8 mouse cellular contexts compared by ENCODE assay signal in genomic region chr10:80397524-80398173, GRCm38 (mm10). TPM values are rescaled to one million over a fixed set of nuclear protein-coding genes. Genes with fewer than 3 reads are reported as not detected.
DNase-seq lines count a peak whose midpoint lies in the region; ATAC-seq and TF ChIP-seq lines count a peak whose summit lies in the region.

No protein-coding gene starts in this region.

- no peak for ATAC-seq in erythroblast, adult 5-6 weeks (replicated peaks; ENCODE audit: low FRiP score, poor library complexity, severe bottlenecking)
- ATAC-seq in forebrain, embryonic 13.5 days: no peak
- no peak for ATAC-seq in liver, embryonic 13.5 days (ENCODE audit: low read depth)

- H3K4me2 ChIP-seq in forebrain, embryonic 13.5 days: peak overlapping the region; percentile 92
- H3K4me2 ChIP-seq in liver, embryonic 13.5 days: peak overlapping the region; percentile 98

- peak overlapping the region; percentile 80 for H3K4me3 ChIP-seq in erythroblast, embryonic 14.5 days (replicated peaks)
- peak overlapping the region; percentile 69 for H3K4me3 ChIP-seq in forebrain, embryonic 13.5 days
- peak overlapping the region; percentile 88 for H3K4me3 ChIP-seq in liver, embryonic 13.5 days (replicated peaks)
- H3K4me3 ChIP-seq in kidney, adult 2 months (ENCODE audit: insufficient read depth, low read depth, low read length): no peak overlapping the region

- peaks cover 57% of the 10 kb centered on the region for H3K4me1 ChIP-seq in erythroblast, embryonic 14.5 days (ENCODE audit: control insufficient read depth)
- H3K4me1 ChIP-seq in forebrain, embryonic 13.5 days: peaks cover 32% of the 10 kb centered on the region
- H3K4me1 ChIP-seq in liver, embryonic 13.5 days (replicated peaks): peaks cover 47% of the 10 kb centered on the region
- H3K4me1 ChIP-seq in kidney, adult 2 months (ENCODE audit: control insufficient read depth, insufficient read depth, low read length): peaks cover 20% of the 10 kb centered on the region

- peak overlapping the region; percentile 94 for H3K9ac ChIP-seq in forebrain, embryonic 13.5 days
- H3K9ac ChIP-seq in liver, embryonic 13.5 days: peak overlapping the region; percentile 98

- WGBS in forebrain, embryonic 13.5 days: 41% methylated on average over 8 of the region's 8 CpGs
- 45% methylated on average over 8 of the region's 8 CpGs for WGBS in liver, embryonic 13.5 days (ENCODE audit: insufficient replicate concordance)
- WGBS in kidney, adult 2 months: 28% methylated on average over 8 of the region's 8 CpGs

- peaks cover 73% of the 10 kb centered on the region for H3K36me3 ChIP-seq in erythroblast, embryonic 14.5 days (ENCODE audit: control insufficient read depth)
- H3K36me3 ChIP-seq in forebrain, embryonic 13.5 days (ENCODE audit: poor library complexity, severe bottlenecking): peaks cover 59% of the 10 kb centered on the region
- peaks cover 65% of the 10 kb centered on the region for H3K36me3 ChIP-seq in liver, embryonic 13.5 days
- H3K36me3 ChIP-seq in kidney, adult 2 months (ENCODE audit: control insufficient read depth, insufficient read depth, low read length): no peaks in the 10 kb centered on the region; the same call in none of the 2 replicates

- peak; percentile 83 for DNase-seq in A20 (ENCODE audit: low read depth, low spot score)
- no peak for DNase-seq in liver, embryonic 13.5 days
- no peak for DNase-seq in ovary, postnatal 10 days (ENCODE audit: low spot score)
- no peak for DNase-seq in urinary bladder, postnatal 14 days (ENCODE audit: low spot score)
- DNase-seq in kidney, adult 2 months: no peak

- TF ChIP-seq POLR2A in kidney, adult 2 months (IDR thresholded peaks at IDR 0.05; ENCODE audit: low read depth, low read length): no peak

- TF ChIP-seq CTCF in kidney, adult 2 months (conservative IDR thresholded peaks at IDR 0.05; ENCODE audit: insufficient read depth, insufficient read length, low read depth, low read length): no peak

- no peaks in the 10 kb centered on the region for H3K27me3 ChIP-seq in erythroblast, embryonic 14.5 days (ENCODE audit: control insufficient read depth)
- no peaks in the 10 kb centered on the region for H3K27me3 ChIP-seq in forebrain, embryonic 13.5 days
- no peaks in the 10 kb centered on the region for H3K27me3 ChIP-seq in liver, embryonic 13.5 days
- H3K27me3 ChIP-seq in kidney, adult 2 months (replicated peaks; ENCODE audit: control insufficient read depth, insufficient read depth, low read length): no peaks in the 10 kb centered on the region

- H3K27ac ChIP-seq in forebrain, embryonic 13.5 days: peak overlapping the region; percentile 99
- H3K27ac ChIP-seq in liver, embryonic 13.5 days: peak overlapping the region; percentile 99
- H3K27ac ChIP-seq in kidney, adult 2 months (ENCODE audit: insufficient read depth, low read depth, low read length): no peak overlapping the region

- no peaks in the 10 kb centered on the region for H3K9me3 ChIP-seq in erythroblast, embryonic 14.5 days (ENCODE audit: control insufficient read depth, low read length)
- H3K9me3 ChIP-seq in forebrain, embryonic 13.5 days (replicated peaks): no peaks in the 10 kb centered on the region
- no peaks in the 10 kb centered on the region for H3K9me3 ChIP-seq in liver, embryonic 13.5 days (replicated peaks)

RNA-seq across cellular contexts. Expression of gene Mbd3, which starts 1.7 kb away (rescaled TPM):
- 24.1 and 26.2 TPM in 2 replicates for polyA plus RNA-seq in erythroblast, embryonic 14.5 days (2012)
- 11.9 and 38.4 TPM in 2 replicates for total RNA-seq in erythroblast, adult 5-6 weeks (2015; ENCODE audit: low replicate concordance)
- 10.5 and 21.3 TPM in 2 replicates for total RNA-seq in erythroblast, adult 5-6 weeks (2017; ENCODE audit: low replicate concordance)
- polyA plus RNA-seq in forebrain, embryonic 13.5 days (2015; fragmentation: Nextera tagmentation; extraction: Ambion mirVana): 304 and 319 TPM in 2 replicates
- polyA plus RNA-seq in liver, embryonic 13.5 days (2015; fragmentation: Nextera tagmentation; extraction: Ambion mirVana): 81.2 and 87.4 TPM in 2 replicates
- 143 and 151 TPM in 2 replicates for polyA plus RNA-seq in kidney, adult 2 months (2012; rRNA removed)

RNA-seq across cellular contexts. Expression of gene Uqcr11, which starts 9.0 kb away (rescaled TPM):
- 197 and 289 TPM in 2 replicates for polyA plus RNA-seq in erythroblast, embryonic 14.5 days (2012)
- total RNA-seq in erythroblast, adult 5-6 weeks (2015; ENCODE audit: low replicate concordance): 38.2 and 42.4 TPM in 2 replicates
- 56.0 and 60.8 TPM in 2 replicates for total RNA-seq in erythroblast, adult 5-6 weeks (2017; ENCODE audit: low replicate concordance)
- polyA plus RNA-seq in forebrain, embryonic 13.5 days (2015; fragmentation: Nextera tagmentation; extraction: Ambion mirVana): 593 and 623 TPM in 2 replicates
- polyA plus RNA-seq in liver, embryonic 13.5 days (2015; fragmentation: Nextera tagmentation; extraction: Ambion mirVana): 474 and 603 TPM in 2 replicates
- polyA plus RNA-seq in kidney, adult 2 months (2012; rRNA removed): 3,960 and 3,968 TPM in 2 replicates

RNA-seq across cellular contexts. Expression of gene Mex3d, which starts 10.2 kb away (rescaled TPM):
- polyA plus RNA-seq in erythroblast, embryonic 14.5 days (2012): 0.53 and 0.55 TPM in 2 replicates
- total RNA-seq in erythroblast, adult 5-6 weeks (2015; ENCODE audit: low replicate concordance): 1.5 TPM in 1 of 2 replicates, not detected in the other
- total RNA-seq in erythroblast, adult 5-6 weeks (2017; ENCODE audit: low replicate concordance): 0.51 and 0.70 TPM in 2 replicates
- 15.5 and 16.6 TPM in 2 replicates for polyA plus RNA-seq in forebrain, embryonic 13.5 days (2015; fragmentation: Nextera tagmentation; extraction: Ambion mirVana)
- 1.0 and 1.1 TPM in 2 replicates for polyA plus RNA-seq in liver, embryonic 13.5 days (2015; fragmentation: Nextera tagmentation; extraction: Ambion mirVana)
- 7.9 and 11.9 TPM in 2 replicates for polyA plus RNA-seq in kidney, adult 2 months (2012; rRNA removed)

RNA-seq across cellular contexts. Expression of gene Tcf3, which starts 35.8 kb away (rescaled TPM):
- 61.1 and 64.8 TPM in 2 replicates for polyA plus RNA-seq in erythroblast, embryonic 14.5 days (2012)
- total RNA-seq in erythroblast, adult 5-6 weeks (2015; ENCODE audit: low replicate concordance): 30.7 and 31.1 TPM in 2 replicates
- total RNA-seq in erythroblast, adult 5-6 weeks (2017; ENCODE audit: low replicate concordance): 27.9 and 39.6 TPM in 2 replicates
- polyA plus RNA-seq in forebrain, embryonic 13.5 days (2015; fragmentation: Nextera tagmentation; extraction: Ambion mirVana): 112 and 119 TPM in 2 replicates
- 55.2 and 56.2 TPM in 2 replicates for polyA plus RNA-seq in liver, embryonic 13.5 days (2015; fragmentation: Nextera tagmentation; extraction: Ambion mirVana)
- 33.3 and 38.6 TPM in 2 replicates for polyA plus RNA-seq in kidney, adult 2 months (2012; rRNA removed)

RNA-seq across cellular contexts. Expression of gene Plk5, which starts 41.4 kb away (rescaled TPM):
- polyA plus RNA-seq in erythroblast, embryonic 14.5 days (2012): not detected in 2 replicates
- not detected in 2 replicates for total RNA-seq in erythroblast, adult 5-6 weeks (2015; ENCODE audit: low replicate concordance)
- total RNA-seq in erythroblast, adult 5-6 weeks (2017; ENCODE audit: low replicate concordance): not detected in 2 replicates
- 0.40 and 0.64 TPM in 2 replicates for polyA plus RNA-seq in forebrain, embryonic 13.5 days (2015; fragmentation: Nextera tagmentation; extraction: Ambion mirVana)
- polyA plus RNA-seq in liver, embryonic 13.5 days (2015; fragmentation: Nextera tagmentation; extraction: Ambion mirVana): 0.12 TPM in 1 of 2 replicates, not detected in the other
- polyA plus RNA-seq in kidney, adult 2 months (2012; rRNA removed): 1.8 and 2.0 TPM in 2 replicates
